Mouse (Mus musculus) heart, postnatal 0 days (tissue): ENCODE data around the gene Bcl11a.

Experiments used
- CTCF ChIP-seq: IDR thresholded peaks from 2 replicates; pipeline ENCODE4 v1.5.1; 2016; ENCODE audit warnings: antibody characterized with exemption, control low read depth, low read depth
- EP300 ChIP-seq: IDR thresholded peaks from 2 replicates; pipeline ENCODE4 v1.6.1; 2016; ENCODE audit warnings: antibody characterized with exemption, low read depth

GRCm38 (mm10) chr11:24162056-24162455 is 84.2 kb downstream of the Bcl11a start:
- TF ChIP-seq CTCF: no peak
- no peak for TF ChIP-seq EP300
